Mouse (Mus musculus) heart, postnatal 0 days (tissue): ENCODE data around the gene Igsf23. TPM values are rescaled to one million over a fixed set of nuclear protein-coding genes. Genes with fewer than 3 reads are reported as not detected.

ENCODE experiments used
- ATAC-seq: fragments of 200-750 bp; cut with Nextera tagmentation; 2 replicates; pipeline ENCODE4 v1.8.0; 2017; ENCODE audit warnings: low read depth, moderate number of reproducible peaks, moderate library complexity; ENCODE audit not compliant: insufficient read depth
- DNase-seq: peaks from one replicate; pipeline ENCODE4 v3.0.0-alpha.2; 2016; ENCODE audit warnings: low spot score
- H3K27ac ChIP-seq: fragments of 300-500 bp; sonication (generic); 2 replicates; pipeline ENCODE4 v1.5.1; 2014; ENCODE audit warnings: low read depth, mild to moderate bottlenecking
- H3K27me3 ChIP-seq: fragments of 300-500 bp; sonication (generic); 2 replicates; pipeline ENCODE4 v1.6.1; 2014; ENCODE audit warnings: low read length, mixed read lengths; ENCODE audit not compliant: control insufficient read depth, insufficient read depth
- H3K36me3 ChIP-seq: fragments of 300-500 bp; sonication (generic); replicated peaks from 2 replicates; pipeline ENCODE4 v1.6.1; 2014; ENCODE audit warnings: low read length, mixed read lengths; ENCODE audit not compliant: control insufficient read depth, insufficient read depth
- H3K4me1 ChIP-seq: fragments of 300-500 bp; sonication (generic); 2 replicates; pipeline ENCODE4 v1.6.1; 2014; ENCODE audit warnings: antibody characterized with exemption; ENCODE audit not compliant: control insufficient read depth, insufficient read depth
- H3K4me2 ChIP-seq: fragments of 300-500 bp; sonication (generic); 2 replicates; pipeline ENCODE4 v1.6.1; 2014; ENCODE audit warnings: low read depth, mild to moderate bottlenecking, low read length, moderate library complexity
- H3K4me3 ChIP-seq: fragments of 300-500 bp; sonication (generic); 2 replicates; pipeline ENCODE4 v1.5.1; 2014; ENCODE audit warnings: low read depth, low read length
- H3K9ac ChIP-seq: fragments of 300-500 bp; sonication (generic); replicated peaks from 2 replicates; pipeline ENCODE4 v1.6.1; 2014; ENCODE audit warnings: low read depth, low read length, mixed read lengths
- H3K9me3 ChIP-seq: fragments of 300-500 bp; sonication (generic); replicated peaks from 2 replicates; pipeline ENCODE4 v1.6.1; 2016; ENCODE audit warnings: low read length; ENCODE audit not compliant: control insufficient read depth
- CTCF ChIP-seq: IDR thresholded peaks from 2 replicates; pipeline ENCODE4 v1.5.1; 2016; ENCODE audit warnings: antibody characterized with exemption, control low read depth, low read depth
- EP300 ChIP-seq: IDR thresholded peaks from 2 replicates; pipeline ENCODE4 v1.6.1; 2016; ENCODE audit warnings: antibody characterized with exemption, low read depth
- WGBS: fragments of 180-500 bp; shearing (Covaris S2); extraction: QIAGEN DNeasy Blood & Tissue Kit; methylation state at CpG from one replicate; pipeline ENCODE4 v1.1.7; 2014; 5-methylcytosine and 5-hydroxymethylcytosine counted together
- polyA plus RNA-seq: library from polyadenylated mRNA; unstranded; fragments of >200 nt; fragmentation: Nextera tagmentation; extraction: Ambion mirVana; gene quantifications from 2 replicates; pipeline ENCODE4 v1.2.1, GENCODE M21; 2015
- total RNA-seq: library from RNA; depleted of rRNA; stranded (reverse); fragments of >200 nt; gene quantifications from 2 replicates; pipeline ENCODE4 v1.2.3, GENCODE M21; 2014; ENCODE audit warnings: low replicate concordance

Gene Igsf23
- total and polyA plus RNA-seq, 2 experiments from 2014 or later = 3.6 to 3.9 TPM

DNA sequence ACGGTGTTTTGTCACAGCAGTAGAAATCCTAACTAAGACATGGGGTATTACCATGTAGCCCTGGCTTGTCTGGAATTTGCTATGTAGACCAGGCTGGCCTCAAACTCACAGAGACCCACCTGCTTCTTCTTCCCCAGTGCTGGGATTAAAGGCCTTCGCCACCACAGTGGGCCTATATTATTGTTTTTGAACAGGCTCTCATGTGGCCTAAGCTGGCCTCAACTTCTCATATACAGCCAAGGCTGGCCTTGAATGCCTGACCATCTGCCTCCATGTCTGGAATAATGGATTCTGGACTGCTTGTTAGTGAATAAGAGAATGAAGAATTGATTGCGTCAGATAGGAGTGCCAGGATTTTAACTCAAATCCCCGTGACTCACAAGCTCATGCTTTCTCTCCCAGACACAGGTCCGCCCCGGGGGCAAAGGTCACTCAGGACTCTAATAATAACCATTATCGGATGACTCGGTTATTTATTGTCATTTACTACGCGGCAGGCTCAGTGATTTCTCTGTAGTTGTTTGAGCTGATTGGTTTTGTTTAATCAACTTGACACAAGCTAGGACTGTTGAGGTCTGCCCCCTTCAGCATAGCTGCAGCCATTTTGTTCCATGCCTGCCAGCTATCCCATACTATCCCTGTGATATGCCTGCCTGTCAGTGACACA is 1.9 kb upstream of the Igsf23 start:
- no peak overlapping the region for H3K4me3 ChIP-seq
- H3K4me2 ChIP-seq = no peak overlapping the region
- no peaks in the 10 kb centered on the region for H3K36me3 ChIP-seq
- TF ChIP-seq CTCF = no peak
- TF ChIP-seq EP300 = no peak
- no peak overlapping the region for H3K27ac ChIP-seq
- DNase-seq (no peak), ATAC-seq (no peak; the same call in 1 of the 2 replicates)
- H3K4me1 ChIP-seq = peaks cover 3% of the 10 kb centered on the region; the same call in 1 of the 2 replicates
- WGBS = 81% methylated on average over 10 of the region's 10 CpGs
- H3K9me3 ChIP-seq = no peaks in the 10 kb centered on the region
- H3K27me3 ChIP-seq = no peaks in the 10 kb centered on the region
- no peak overlapping the region for H3K9ac ChIP-seq

DNA sequence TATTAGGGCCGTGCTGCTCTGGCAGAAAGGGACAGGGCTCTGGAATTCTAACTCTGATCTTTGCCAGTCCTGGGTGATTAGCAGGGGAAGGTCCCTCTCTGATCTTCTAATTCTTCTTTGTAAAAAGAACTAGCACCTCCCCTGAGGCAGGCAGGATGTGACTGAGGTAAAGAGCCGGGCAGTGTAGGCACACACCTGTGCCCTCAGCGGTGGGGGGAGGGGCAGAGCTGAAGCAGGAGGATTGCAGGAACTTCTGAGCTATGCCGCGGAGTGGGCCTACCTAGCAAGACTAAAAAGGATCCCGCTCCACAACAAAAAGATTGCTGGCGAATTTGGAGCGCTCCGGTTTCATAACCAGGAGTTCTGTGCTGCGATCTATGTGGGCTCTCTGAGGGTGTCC is 560 bp downstream of the Igsf23 start:
- Histone ChIP-seq H3K27me3 (no peaks in the 10 kb centered on the region), H3K9ac (no peak overlapping the region), H3K27ac (no peak overlapping the region), H3K4me2 (no peak overlapping the region), H3K4me1 (peaks cover 3% of the 10 kb centered on the region; the same call in 1 of the 2 replicates), H3K36me3 (no peaks in the 10 kb centered on the region), H3K4me3 (no peak overlapping the region), H3K9me3 (no peaks in the 10 kb centered on the region)
- DNase-seq (no peak), ATAC-seq (no peak)
- 59% methylated on average over 10 of the region's 10 CpGs for WGBS
- TF ChIP-seq CTCF (no peak), EP300 (no peak)

DNA sequence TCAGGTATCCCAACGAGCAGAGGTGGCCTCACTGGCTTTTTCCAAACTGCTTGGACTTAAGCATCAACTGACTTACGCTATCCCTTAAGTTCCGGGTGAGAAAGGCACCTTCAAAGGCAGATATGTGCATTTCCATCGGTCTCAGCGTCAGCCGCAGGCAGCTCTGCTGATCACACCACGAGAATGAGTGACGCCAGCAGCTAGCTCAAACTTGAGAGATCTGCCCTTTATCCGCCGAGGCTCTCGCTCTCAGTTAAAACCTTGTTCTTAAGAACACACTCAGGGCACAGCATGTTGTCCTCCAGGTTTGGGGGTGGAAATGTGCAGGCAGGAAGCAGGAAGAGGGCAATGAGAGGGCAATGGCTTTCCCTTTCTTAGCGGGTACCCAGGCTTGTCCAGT is 1.6 kb downstream of the Igsf23 start:
- H3K36me3 ChIP-seq = no peaks in the 10 kb centered on the region
- H3K4me3 ChIP-seq = no peak overlapping the region
- ATAC-seq (no peak), DNase-seq (no peak)
- 68% methylated on average over 12 of the region's 12 CpGs for WGBS
- TF ChIP-seq EP300 (no peak), CTCF (no peak)
- no peaks in the 10 kb centered on the region for H3K27me3 ChIP-seq
- H3K27ac ChIP-seq = no peak overlapping the region
- no peak overlapping the region for H3K4me2 ChIP-seq
- H3K4me1 ChIP-seq = peaks cover 3% of the 10 kb centered on the region; the same call in 1 of the 2 replicates
- no peaks in the 10 kb centered on the region for H3K9me3 ChIP-seq
- H3K9ac ChIP-seq = no peak overlapping the region

DNA sequence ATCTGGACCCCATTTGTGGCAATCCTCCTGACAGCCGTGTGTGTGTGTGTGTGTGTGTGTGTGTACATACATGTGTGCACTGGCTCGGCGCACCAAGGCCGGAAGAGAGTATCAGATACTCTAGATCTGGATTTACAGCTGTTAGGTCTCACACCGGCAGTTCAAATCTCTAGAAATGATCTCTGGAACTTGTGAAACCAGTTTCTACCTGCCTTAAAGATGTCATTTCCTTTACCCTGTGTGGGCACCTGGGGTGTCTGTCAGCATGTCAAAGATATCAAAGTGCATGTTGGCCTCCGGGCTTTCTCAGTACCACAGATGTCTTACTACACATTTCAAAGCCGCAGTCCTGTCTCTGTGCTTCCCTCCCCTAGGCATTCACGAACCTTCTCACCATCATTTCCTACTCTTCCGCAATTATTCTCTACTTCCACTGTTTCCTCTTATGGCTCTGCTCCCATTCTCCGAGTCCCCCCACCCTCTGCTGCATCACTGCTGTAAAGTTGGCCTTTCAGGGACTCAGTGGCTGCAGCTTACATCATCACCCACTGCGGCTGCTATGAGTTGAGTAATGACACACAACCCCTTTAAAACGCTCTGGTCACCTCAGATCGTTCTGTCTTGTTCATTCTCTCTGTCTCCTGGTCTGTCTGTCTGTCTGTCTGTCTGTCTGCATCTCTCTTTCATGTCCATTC is 4.6 kb downstream of the Igsf23 start:
- ATAC-seq (no peak), DNase-seq (no peak)
- Histone ChIP-seq H3K9me3 (no peaks in the 10 kb centered on the region), H3K9ac (no peak overlapping the region), H3K4me1 (peaks cover 4% of the 10 kb centered on the region), H3K27ac (peak overlapping the region; percentile 32; the same call in 1 of the 2 replicates), H3K27me3 (no peaks in the 10 kb centered on the region), H3K4me3 (no peak overlapping the region), H3K4me2 (no peak overlapping the region), H3K36me3 (no peaks in the 10 kb centered on the region)
- 72% methylated on average over 13 of the region's 13 CpGs for WGBS
- TF ChIP-seq CTCF = no peak
- no peak for TF ChIP-seq EP300

DNA sequence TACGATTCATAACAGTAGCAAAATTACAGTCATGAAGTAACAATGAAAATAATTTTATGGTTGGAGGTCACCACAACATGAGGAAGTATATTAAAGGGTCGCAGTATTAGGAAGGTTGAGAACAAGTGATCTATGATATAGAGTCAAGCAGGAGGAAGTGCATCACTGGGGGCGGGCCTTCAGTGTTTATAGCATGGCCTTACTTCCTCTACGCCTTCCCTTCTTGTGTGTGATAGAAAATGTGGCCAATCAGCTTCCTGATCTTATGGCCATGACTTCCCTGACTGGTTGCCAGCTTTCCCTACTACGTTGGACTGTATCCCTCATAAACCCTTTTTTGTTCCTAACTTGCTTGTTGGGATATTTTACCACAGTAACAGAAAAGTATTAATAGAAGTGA is 5.4 kb downstream of the Igsf23 start:
- H3K4me3 ChIP-seq = no peak overlapping the region
- DNase-seq (no peak), ATAC-seq (no peak)
- peaks cover 9% of the 10 kb centered on the region for H3K4me1 ChIP-seq
- H3K9ac ChIP-seq = no peak overlapping the region
- no peak for TF ChIP-seq CTCF
- TF ChIP-seq EP300 = no peak
- no peaks in the 10 kb centered on the region for H3K27me3 ChIP-seq
- no peak overlapping the region for H3K4me2 ChIP-seq
- 83% methylated on average over 5 of the region's 5 CpGs for WGBS
- no peak overlapping the region for H3K27ac ChIP-seq
- H3K9me3 ChIP-seq = no peaks in the 10 kb centered on the region
- H3K36me3 ChIP-seq = no peaks in the 10 kb centered on the region
